Mouse (Mus musculus) CH12F3 (cell line): ENCODE data around the gene Hbq1a.
"Not testable (repeated sequence)": the region's sequence is repeated elsewhere in the genome, so short reads cannot be mapped to it uniquely, and the experiment has no call there.

Source experiments
- in situ Hi-C: fragments of 300-500 bp; cut with MboI; formaldehyde crosslinking; loops from 2 replicates; pipeline ENCODE4 v1.14.3; 2020; ENCODE audit warnings: low sequenced_read_pairs

Hbq1a gene

GRCm38 (mm10) chr11:32284582-32284981 lies 15.3 kb upstream of the Hbq1a start:
- in situ Hi-C loops, result not testable (repeated sequence)

DNA sequence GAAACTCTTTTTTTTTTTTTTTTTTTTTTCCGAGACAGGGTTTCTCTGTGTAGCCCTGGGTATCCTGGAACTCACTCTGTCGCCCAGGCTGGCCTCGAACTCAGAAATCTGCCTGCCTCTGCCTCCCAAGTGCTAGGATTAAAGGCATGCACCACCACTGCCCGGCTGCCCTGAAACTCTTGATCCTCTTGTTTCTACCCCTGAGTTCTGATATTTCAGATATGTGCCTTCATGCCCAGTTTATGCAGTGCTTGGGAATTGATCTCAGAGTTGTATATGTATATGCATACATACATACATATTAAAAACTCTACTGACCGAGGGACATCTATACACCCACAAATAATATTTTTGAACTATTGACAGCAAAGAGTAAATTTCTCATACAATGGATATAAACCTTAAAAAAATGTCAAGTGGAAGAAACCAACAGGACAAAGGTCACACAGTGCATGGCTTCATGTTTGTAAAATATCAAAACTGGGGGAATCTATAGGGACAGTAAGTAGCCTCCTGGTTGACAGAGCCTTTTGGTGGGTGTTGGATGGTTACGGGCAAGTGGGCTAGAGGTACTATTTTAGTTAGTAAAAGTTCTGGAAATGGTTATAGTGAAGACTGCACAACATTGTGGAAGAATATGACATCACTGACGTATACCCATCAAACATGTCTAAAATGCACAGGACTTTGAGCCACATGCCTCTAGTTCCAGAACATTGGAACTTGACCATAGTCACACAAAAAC lies 14.7 kb upstream of the Hbq1a start:
- in situ Hi-C loops, result no loop called here

DNA sequence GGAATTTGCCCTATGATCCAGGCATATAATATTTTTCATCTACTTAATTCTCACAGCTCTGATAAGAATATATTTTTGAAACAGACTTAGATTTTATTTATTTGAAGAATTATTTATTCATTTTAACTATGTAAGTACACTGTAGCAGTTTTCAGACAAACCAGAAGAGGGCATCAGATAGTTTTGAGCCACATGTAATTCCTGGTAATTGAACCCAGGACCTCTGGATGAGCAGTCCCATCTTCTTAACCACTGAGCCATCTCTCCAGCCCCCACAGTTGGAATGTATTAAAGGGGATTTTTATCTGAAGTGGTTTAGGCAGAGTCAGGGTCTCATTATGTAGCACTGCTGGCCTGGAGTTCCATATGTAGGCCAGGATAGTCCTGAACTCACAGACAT lies 14.0 kb upstream of the Hbq1a start:
- in situ Hi-C loops, result not testable (repeated sequence)

GRCm38 (mm10) chr11:32286695-32287492 lies 13.0 kb upstream of the Hbq1a start, which contains the start of gene Hbq1b:
Gene Hbq1b (plus strand): TSS chr11:32286965.
- in situ Hi-C loops, result not testable (repeated sequence)

GRCm38 (mm10) chr11:32287493-32287825 lies 12.4 kb upstream of the Hbq1a start:
- in situ Hi-C loops, result no loop called here

GRCm38 (mm10) chr11:32292819-32293218 lies 7.0 kb upstream of the Hbq1a start:
- in situ Hi-C loops, result not testable (repeated sequence)

GRCm38 (mm10) chr11:32293479-32293878 lies 6.4 kb upstream of the Hbq1a start:
- in situ Hi-C loops, result not testable (repeated sequence)

GRCm38 (mm10) chr11:32296203-32296602 lies 3.7 kb upstream of the Hbq1a start, which contains the start of gene Hba-a2:
Gene Hba-a2 (plus strand): TSS chr11:32296489.
- in situ Hi-C loops, result not testable (repeated sequence)

GRCm38 (mm10) chr11:32297417-32297816 lies 2.5 kb upstream of the Hbq1a start:
- in situ Hi-C loops, result not testable (repeated sequence)

- in situ Hi-C loops, result no loop called here
These were observed 1.9 kb upstream of the Hbq1a start for GRCm38 (mm10) chr11:32297866-32298531.

- in situ Hi-C loops, result no loop called here
These were observed 1.3 kb upstream of the Hbq1a start for GRCm38 (mm10) chr11:32298532-32298918.

DNA sequence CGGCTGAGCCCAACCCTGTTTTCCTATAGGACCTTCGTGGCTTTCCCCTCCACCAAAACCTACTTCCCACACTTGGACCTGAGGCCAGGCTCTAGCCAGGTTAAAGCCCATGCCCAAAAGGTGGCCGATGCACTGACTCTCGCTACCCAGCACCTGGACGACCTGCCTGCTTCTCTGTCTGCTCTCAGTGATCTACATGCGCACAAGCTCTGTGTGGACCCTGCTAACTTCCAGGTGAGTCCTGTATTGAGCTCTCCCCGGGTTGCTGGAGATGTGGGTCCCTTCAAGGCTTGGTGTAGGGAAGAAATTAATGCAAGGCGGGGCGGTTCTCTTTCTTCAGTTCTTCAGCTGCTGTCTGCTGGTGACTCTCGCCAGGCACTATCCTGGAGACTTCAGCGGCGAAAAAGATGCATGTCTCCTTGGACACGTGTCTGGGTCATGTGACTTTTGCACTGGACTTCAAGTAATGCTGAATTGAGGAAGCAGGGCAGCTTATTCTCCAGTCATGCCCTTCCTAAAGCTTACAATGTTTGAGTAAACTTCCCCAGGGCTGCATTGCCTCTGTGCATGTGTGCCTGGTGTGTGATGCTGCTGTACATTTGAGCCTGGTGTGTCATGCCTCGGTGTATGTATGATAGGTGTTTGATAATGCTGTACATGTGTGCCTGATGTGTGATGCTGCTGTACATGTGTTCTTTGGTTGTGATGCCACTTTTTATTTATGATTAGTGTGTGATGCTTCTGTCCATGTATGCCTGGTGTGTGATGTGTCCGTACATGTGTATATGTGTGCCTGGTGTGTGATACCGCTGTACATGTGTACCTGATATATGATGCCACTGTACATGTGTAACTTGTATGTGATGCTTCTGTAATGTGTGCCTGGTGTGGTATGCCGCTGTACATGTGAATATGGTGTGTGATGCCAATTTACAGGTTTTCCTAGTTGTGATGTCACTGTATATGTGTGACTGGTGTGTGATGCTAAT lies 704 bp downstream of the Hbq1a start:
- in situ Hi-C loops, result no loop called here

GRCm38 (mm10) chr11:32301506-32301905 lies 1.6 kb downstream of the Hbq1a start:
- in situ Hi-C loops, result no loop called here

GRCm38 (mm10) chr11:32302824-32303419 lies 3.1 kb downstream of the Hbq1a start:
- in situ Hi-C loops, result no loop called here

DNA sequence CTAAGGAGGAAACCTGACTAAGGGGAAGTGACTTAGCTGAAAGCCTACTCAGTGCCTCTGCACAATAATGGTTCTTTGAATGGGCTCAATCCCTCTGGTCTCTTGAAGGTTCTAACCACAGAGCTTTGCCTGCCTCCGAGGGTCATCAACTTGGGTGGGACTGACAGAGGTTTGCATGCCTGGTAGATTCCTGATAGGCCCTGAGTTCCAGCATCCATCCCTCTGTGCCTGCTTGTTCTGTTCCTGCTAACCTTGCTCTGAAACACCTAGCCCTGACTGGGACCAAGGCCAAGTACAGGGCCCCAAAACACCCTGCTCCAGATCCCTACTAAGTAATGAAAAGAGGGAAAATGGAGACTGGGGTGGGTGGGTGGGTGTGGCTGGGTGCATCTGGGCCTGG lies 3.6 kb downstream of the Hbq1a start:
- in situ Hi-C loops, result no loop called here

DNA sequence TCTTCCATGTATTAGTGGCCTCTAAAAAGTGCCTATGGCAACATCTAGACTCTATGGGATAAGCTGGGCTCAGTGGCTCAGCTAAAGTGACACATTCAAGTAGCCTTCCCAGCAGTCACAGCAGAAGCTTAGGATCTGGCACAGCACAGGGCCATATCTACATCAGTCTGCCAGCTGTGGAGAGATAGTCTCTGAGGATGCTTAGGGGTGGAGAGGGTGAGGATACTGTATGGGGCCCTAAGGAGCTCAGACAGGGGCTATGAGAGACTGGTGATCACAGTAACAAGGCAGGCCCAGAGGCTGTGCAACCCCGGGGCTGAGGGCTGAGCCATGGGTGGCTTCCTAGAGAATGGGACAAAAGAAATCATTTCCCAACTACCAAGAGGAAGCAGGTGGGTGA lies 7.1 kb downstream of the Hbq1a start:
- in situ Hi-C loops, result no loop called here

- in situ Hi-C loops, result no loop called here
These were observed 9.6 kb downstream of the Hbq1a start for GRCm38 (mm10) chr11:32309446-32309845.

- in situ Hi-C loops, result no loop called here
These were observed 10.1 kb downstream of the Hbq1a start for GRCm38 (mm10) chr11:32309928-32310327.

- in situ Hi-C loops, result no loop called here
These were observed 16.1 kb downstream of the Hbq1a start for GRCm38 (mm10) chr11:32316009-32316408.
